ENCODE assay signal across 16 mouse cellular contexts in the genomic region with DNA sequence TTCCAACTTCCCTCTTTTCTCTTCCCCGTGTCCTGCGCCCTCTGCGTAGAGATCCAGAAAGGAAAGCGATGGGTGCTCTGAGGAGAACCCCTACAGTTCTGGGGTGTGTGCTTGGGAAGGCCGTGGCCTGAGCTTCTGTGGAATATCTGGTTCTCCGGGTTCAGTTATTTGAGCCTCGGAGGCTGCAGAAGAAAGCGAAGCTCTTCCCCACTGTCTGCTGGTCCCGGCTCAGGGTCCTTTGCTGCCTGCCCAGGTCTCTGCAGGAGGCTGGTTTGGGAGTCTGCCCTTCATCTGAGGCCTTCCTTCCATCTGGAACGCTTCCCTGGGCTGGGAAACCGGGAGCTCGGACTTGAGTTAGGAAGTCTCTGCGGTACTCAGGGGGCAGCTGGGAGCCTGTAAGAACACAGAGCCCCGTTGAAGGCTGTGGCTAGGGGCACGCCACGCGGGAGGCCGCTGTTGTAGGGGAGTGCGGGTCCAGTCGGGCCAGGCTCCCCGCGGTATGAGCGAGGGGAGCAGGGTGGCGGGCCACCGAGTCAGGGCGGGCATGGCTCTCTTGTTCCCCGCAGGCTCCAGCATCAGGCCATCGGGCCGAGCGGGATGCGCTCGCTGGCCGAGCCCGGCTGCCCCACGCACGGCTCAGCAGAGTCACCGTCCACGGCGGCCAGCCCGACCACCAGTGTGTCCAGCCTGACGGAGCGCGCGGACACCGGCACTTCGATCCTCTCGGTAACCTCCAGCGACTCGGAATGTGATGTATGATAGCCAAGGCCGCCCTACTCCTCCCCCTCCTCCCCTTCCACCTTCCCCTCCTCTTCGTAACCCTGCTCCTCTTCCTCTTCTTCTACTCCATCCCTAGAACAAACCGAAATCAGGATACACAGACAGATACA. TPM values are rescaled to one million over a fixed set of nuclear protein-coding genes. Genes with fewer than 3 reads are reported as not detected.
A peak's percentile ranks its signal among the peaks of the same experiment; 100 is the strongest.
DNase-seq lines count a peak whose midpoint lies in the region; ATAC-seq and TF ChIP-seq lines count a peak whose summit lies in the region.
"Had no signal": no experiment of that assay in that cellular context is flagged by ENCODE, and none has a peak within 500 bp of the region (broad histone marks: within the 10 kb centered on the region; RNA-seq: fewer than 3 reads in every experiment).

No protein-coding gene starts in this region.

- TF ChIP-seq CTCF in heart, postnatal 0 days (IDR thresholded peaks at IDR 0.05; ENCODE audit: low read depth) = no peak
- TF ChIP-seq CTCF in brain, embryonic 14.5 days (IDR thresholded peaks at IDR 0.05; ENCODE audit: borderline replicate concordance, extremely low read depth, insufficient read depth, insufficient read length) = no peak

- no peak for TF ChIP-seq EP300 in heart, postnatal 0 days (IDR thresholded peaks at IDR 0.05; ENCODE audit: low read depth)

- intact Hi-C loops in heart, postnatal 36 days (cut with DNase I) = no loop called here

- H3K27ac ChIP-seq in heart, postnatal 0 days (ENCODE audit: low read depth) = no peak overlapping the region
- peak overlapping the region; percentile 12 for H3K27ac ChIP-seq in forebrain, embryonic 15.5 days (replicated peaks)
- peak overlapping the region; percentile 50 for H3K27ac ChIP-seq in midbrain, embryonic 15.5 days
- H3K27ac ChIP-seq: liver, embryonic 13.5 days had no signal

- no peak for ATAC-seq in heart, postnatal 0 days (ENCODE audit: insufficient read depth, low read depth)
- no peak for ATAC-seq in forebrain, embryonic 15.5 days (replicated peaks)
- no peak for ATAC-seq in midbrain, embryonic 15.5 days (replicated peaks)
- no peak for ATAC-seq in granulocyte monocyte progenitor cell, adult 5-6 weeks (replicated peaks; ENCODE audit: poor library complexity, severe bottlenecking)

- peaks cover 5% of the 10 kb centered on the region; the same call in 1 of the 2 replicates for H3K4me1 ChIP-seq in heart, postnatal 0 days (ENCODE audit: control insufficient read depth, insufficient read depth)
- H3K4me1 ChIP-seq in forebrain, embryonic 15.5 days = peaks cover 26% of the 10 kb centered on the region
- peaks cover 13% of the 10 kb centered on the region for H3K4me1 ChIP-seq in midbrain, embryonic 15.5 days

- H3K9me3 ChIP-seq in heart, postnatal 0 days (replicated peaks; ENCODE audit: control insufficient read depth, low read length) = no peaks in the 10 kb centered on the region
- H3K9me3 ChIP-seq in forebrain, embryonic 15.5 days = no peaks in the 10 kb centered on the region
- H3K9me3 ChIP-seq in midbrain, embryonic 15.5 days = no peaks in the 10 kb centered on the region
- H3K9me3 ChIP-seq: liver, embryonic 13.5 days had no signal

- no peak overlapping the region for H3K4me2 ChIP-seq in heart, postnatal 0 days (ENCODE audit: low read depth, low read length)
- peak overlapping the region; percentile 71 for H3K4me2 ChIP-seq in forebrain, embryonic 15.5 days (replicated peaks)
- peak overlapping the region; percentile 33 for H3K4me2 ChIP-seq in midbrain, embryonic 15.5 days
- H3K4me2 ChIP-seq: liver, embryonic 13.5 days had no signal

- H3K4me3 ChIP-seq in heart, postnatal 0 days (ENCODE audit: low read depth, low read length) = peak overlapping the region; percentile 15; the same call in 1 of the 2 replicates
- H3K4me3 ChIP-seq in forebrain, embryonic 15.5 days = peak overlapping the region; percentile 45
- peak overlapping the region; percentile 40 for H3K4me3 ChIP-seq in midbrain, embryonic 15.5 days
- H3K4me3 ChIP-seq: liver, embryonic 13.5 days; myocyte had no signal

- H3K36me3 ChIP-seq in heart, postnatal 0 days (replicated peaks; ENCODE audit: control insufficient read depth, insufficient read depth, low read length) = no peaks in the 10 kb centered on the region
- H3K36me3 ChIP-seq in forebrain, embryonic 15.5 days = no peaks in the 10 kb centered on the region
- H3K36me3 ChIP-seq in midbrain, embryonic 15.5 days (replicated peaks) = no peaks in the 10 kb centered on the region
- H3K36me3 ChIP-seq: liver, embryonic 13.5 days had no signal

- peaks cover 99% of the 10 kb centered on the region for H3K27me3 ChIP-seq in heart, postnatal 0 days (ENCODE audit: control insufficient read depth, insufficient read depth, low read length)
- peaks cover 79% of the 10 kb centered on the region for H3K27me3 ChIP-seq in forebrain, embryonic 15.5 days
- H3K27me3 ChIP-seq in midbrain, embryonic 15.5 days (replicated peaks) = peaks cover 75% of the 10 kb centered on the region

- 4% methylated on average over 48 of the region's 52 CpGs for WGBS in heart, postnatal 0 days
- 1% methylated on average over 51 of the region's 52 CpGs for WGBS in forebrain, embryonic 15.5 days
- under 1% methylated on average over 49 of the region's 52 CpGs for WGBS in midbrain, embryonic 15.5 days

- no peak for DNase-seq in heart, postnatal 0 days (ENCODE audit: low spot score)
- no peak for DNase-seq in heart, postnatal 36 days
- peak; percentile 49 for DNase-seq in brain, embryonic 14.5 days (ENCODE audit: low read depth)
- DNase-seq in adrenal gland, postnatal 25 days = no peak
- DNase-seq in cerebellum, postnatal 14 days = no peak
- DNase-seq: adrenal gland, adult 2 months; cerebellum, postnatal 10 days; kidney, adult 18-20 months; layer of hippocampus, adult 9-11 months; liver, embryonic 13.5 days; thymus, adult 2 months had no signal

- TF ChIP-seq POLR2A in brain, embryonic 14.5 days (IDR thresholded peaks at IDR 0.05; ENCODE audit: borderline replicate concordance, extremely low read depth, insufficient read depth, insufficient read length, poor library complexity, severe bottlenecking) = no peak

- no peak overlapping the region for H3K9ac ChIP-seq in heart, postnatal 0 days (replicated peaks; ENCODE audit: low read depth, low read length)
- H3K9ac ChIP-seq in forebrain, embryonic 15.5 days (replicated peaks) = peak overlapping the region; percentile 56
- H3K9ac ChIP-seq in midbrain, embryonic 15.5 days = peak overlapping the region; percentile 9; the same call in 1 of the 2 replicates
- H3K9ac ChIP-seq: liver, embryonic 13.5 days had no signal

RNA-seq across cellular contexts. Expression of a gene that starts 10.0 kb away (rescaled TPM):
- not detected in 2 replicates for total RNA-seq in heart, postnatal 0 days (2014; rRNA removed; ENCODE audit: low replicate concordance)
- not detected in 2 replicates for polyA plus RNA-seq in heart, postnatal 0 days (2015; fragmentation: Nextera tagmentation; extraction: Ambion mirVana)
- total RNA-seq in heart, postnatal 36 days (2021) = not detected
- polyA plus RNA-seq in brain, embryonic 14.5 days (2012; rRNA removed) = 24.0 and 26.9 TPM in 2 replicates
- polyA plus RNA-seq in forebrain, embryonic 15.5 days (2015; fragmentation: Nextera tagmentation; extraction: Ambion mirVana) = 18.0 and 21.7 TPM in 2 replicates
- 30.2 and 30.4 TPM in 2 replicates for polyA plus RNA-seq in midbrain, embryonic 15.5 days (2015; fragmentation: Nextera tagmentation; extraction: Ambion mirVana)
- not detected in 2 replicates for total RNA-seq in granulocyte monocyte progenitor cell, adult 5-6 weeks (2014; fragmentation: Nextera tagmentation)
- not detected in 2 replicates for total RNA-seq in granulocyte monocyte progenitor cell, adult 5-6 weeks (2017)
- total RNA-seq in adrenal gland, postnatal 25 days (2021) = not detected in 2 replicates
- total RNA-seq: adrenal gland, adult 2 months had no signal
- polyA plus RNA-seq: adrenal gland, adult 2 months; liver, embryonic 13.5 days; myocyte; small intestine, adult 2 months had no signal
